Mouse (Mus musculus) erythroblast, embryonic 14.5 days (primary cell): ENCODE data around the gene Tjp1.

Source experiments
- GATA1 ChIP-seq: IDR thresholded peaks from 2 replicates; pipeline ENCODE4 v1.6.1; 2012; ENCODE audit warnings: low read length, inconsistent platforms, mixed read lengths
- TAL1 ChIP-seq: IDR thresholded peaks from 3 replicates; pipeline ENCODE4 v1.6.1; 2012; ENCODE audit warnings: low read length, inconsistent platforms, mixed read lengths

DNA sequence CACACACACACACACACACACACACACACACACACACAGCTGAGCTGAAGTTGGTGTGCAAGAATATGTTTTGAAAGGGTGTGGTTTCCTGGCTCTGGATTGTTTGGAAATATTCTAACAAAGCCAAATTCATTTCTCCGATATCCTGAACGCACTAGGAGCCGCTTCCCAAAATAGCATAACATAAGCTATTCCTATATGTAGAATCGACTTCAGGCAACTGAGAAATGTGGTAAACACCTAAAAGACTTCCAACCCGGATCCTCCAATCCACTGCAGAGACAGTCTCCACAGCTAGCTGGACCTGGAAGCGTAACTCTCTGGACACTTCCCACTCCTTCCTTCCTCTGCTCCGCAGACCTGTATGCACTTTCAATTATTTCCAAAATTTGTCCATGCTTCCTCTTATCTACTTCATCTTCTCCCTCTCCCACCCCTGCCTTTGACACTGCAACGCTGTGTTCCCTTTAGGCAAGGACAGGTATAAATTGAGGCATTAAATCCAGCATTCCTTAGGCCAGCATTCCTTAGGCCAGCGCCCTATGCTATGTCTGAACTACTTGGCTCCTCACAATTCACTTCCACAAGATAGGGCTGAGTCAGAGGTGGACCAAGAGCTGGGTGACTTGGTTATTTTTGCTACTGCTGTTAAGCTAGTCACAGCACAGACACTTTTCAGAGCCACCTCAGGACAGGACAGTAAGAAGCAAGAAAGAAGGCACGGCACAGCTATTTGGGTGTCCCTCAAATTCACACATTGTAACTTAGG lies 144.9 kb downstream of the Tjp1 start:
- TF ChIP-seq GATA1 (no peak), TAL1 (no peak)
